Mouse (Mus musculus): ENCODE measurements around the gene Iqub.

The Iqub gene

DNA sequence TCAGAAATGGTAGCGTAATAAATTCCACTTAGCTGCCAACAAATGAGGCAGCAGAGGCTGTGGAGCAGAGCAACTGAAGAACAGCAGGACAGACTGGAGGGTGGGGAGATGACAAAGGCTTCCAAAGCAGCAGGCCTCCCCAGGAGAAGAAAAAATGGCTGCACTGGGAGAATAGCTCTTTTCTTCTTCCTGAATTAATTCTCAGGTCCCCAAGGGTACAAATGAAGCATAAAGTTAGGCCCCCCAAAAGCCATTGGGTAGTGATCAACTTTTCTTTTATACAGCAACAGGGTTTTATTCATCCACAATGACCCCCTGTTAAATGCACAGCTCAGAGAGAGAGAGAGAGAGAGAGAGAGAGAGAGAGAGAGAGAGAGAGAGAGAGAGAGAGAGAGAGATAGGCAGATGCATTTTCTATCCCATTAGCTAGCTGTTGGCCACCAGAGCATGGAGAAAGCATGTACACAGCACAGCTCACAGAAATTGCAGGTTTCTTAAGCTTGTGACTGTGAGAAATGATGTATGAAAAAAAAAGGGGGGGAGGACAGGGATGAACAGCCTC is 44.2 kb downstream of the Iqub start:
- DNase-seq (ENCODE audit: low read depth, low spot score): no peak

DNA sequence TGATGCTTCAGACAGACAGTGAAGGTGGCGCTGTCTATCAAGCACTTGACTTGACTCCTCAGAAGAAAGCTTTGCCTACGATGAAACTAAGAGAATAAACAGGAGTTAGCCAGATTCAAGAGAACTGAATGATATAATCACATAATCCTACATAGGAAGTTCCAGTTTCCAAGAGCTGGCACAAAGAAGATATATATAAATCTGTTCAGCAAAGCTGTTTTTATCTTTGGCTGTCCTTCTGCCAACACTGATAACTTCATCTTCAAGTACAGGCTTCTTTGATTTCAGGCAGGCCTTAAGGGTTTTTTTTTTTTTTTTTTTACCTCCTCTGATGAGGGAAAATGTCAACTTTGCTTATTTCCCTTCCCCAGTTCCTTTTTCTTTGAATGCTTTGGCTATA is 44.7 kb downstream of the Iqub start:
- no peak for DNase-seq (ENCODE audit: low read depth, low spot score)

DNA sequence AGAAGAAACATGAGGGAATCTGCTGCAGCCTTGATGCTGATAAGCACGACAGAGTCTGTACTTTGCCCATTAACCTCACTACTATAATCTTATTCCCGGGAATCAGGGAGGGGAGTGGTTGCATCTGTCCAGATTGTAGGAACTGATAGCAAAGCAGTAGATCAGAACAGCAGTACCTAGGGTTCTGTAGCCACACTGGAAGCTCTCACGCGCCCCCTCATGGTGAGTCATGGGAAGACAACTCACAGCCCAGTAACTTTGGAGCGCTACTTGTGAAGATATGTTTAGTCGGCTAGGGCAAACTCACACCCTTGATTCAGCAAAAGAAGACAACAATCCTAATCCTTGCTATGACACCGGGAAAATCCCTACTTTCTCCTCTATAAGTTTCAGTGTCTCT is 58.8 kb downstream of the Iqub start:
- DNase-seq (ENCODE audit: low read depth, low spot score): peak; percentile 22

DNA sequence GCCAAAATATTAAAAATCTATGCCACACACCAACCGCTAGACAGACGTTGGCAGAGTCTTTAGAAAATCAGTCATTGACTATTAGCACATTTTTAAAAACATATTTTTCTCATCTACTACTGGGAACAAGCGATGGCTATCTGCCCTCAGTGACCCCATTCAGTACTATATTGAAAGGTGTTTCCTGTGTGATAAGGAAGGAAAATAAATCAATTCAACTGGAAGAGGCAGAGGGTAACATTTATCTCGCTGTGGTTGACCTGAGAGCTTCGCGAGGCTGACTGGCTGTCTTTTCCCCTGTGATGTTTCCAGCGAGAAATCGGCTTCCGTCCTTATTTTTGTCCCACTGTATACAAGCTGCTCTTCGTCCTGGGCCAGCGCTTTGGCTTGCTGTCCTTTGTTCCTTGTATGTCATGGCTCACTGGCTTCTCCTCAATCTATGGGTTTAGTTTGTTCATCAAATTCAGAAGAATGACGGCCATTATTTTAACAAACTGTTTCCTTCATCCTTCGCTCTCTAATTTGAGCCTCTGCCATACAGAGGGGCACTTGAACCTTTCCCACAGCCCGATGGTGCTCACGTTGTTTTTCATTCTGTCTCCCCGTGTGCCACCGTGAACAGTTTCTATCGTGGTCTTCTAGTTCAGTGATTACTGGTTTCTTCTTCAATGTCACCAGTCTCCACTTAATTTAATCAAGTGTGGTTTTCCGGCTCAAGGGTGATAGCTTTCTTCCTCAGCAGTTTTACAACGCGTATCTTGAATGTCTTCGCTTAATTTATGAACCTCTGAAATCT is 63.6 kb downstream of the Iqub start:
- DNase-seq (ENCODE audit: low read depth, low spot score): no peak

DNA sequence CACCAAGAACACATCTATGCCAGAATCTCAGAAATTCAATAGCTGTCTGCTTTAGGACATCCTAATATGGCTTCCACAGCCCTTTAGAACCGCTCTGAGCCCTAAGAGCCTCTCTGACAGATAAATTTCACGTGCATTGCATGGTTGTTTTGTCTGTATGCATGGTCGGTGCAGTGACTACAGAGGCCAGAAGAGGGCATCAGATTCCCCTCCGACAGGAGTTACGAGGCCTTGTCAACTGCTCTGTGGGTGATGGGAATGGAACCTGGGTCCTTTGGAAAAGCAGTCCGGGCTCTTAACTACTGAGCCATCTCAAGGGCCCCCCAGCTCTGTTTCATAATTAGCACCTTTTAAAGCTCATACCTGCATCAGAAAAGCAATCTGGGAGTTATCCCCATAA is 64.6 kb downstream of the Iqub start:
- peak; percentile 7 for DNase-seq (ENCODE audit: low read depth, low spot score)

DNA sequence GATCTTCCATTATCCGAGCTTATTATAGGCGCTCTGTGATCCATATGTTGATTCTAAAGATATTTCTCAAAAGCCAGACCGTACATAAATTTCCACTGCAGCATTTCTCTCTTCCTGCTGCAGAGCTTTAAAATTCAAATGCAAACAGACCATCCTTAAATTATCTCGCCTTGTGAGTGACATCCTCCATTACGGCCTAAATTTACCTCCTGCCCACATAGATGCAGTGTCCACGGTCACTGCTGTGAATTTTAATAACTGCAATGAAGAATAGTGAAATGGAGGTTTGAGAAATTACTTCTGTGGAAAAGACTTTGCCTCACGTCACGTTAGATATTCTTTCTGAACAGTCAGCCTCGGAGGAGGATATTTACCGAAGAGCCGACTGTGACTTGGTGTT is 98.8 kb downstream of the Iqub start:
- no peak for DNase-seq (ENCODE audit: low read depth, low spot score)

DNA sequence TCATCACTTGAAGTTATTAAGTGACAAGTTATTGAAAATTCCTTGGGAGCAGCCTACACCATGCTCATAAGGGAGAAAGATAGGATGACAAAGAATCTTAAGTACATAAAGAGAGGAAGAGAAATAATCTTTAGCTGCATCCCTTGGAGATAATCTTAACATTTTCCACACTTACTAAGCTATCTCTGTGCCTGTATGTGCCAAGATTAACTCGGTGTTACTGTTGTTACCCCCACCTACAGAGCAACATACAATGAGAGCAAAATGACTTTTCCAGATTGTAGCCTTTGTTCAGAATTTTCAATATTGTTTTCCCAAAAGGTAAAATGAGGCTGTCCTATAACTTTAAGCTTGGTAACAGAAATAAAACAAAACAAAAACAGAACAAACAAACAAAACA is 99.4 kb downstream of the Iqub start:
- DNase-seq (ENCODE audit: low read depth, low spot score): no peak

DNA sequence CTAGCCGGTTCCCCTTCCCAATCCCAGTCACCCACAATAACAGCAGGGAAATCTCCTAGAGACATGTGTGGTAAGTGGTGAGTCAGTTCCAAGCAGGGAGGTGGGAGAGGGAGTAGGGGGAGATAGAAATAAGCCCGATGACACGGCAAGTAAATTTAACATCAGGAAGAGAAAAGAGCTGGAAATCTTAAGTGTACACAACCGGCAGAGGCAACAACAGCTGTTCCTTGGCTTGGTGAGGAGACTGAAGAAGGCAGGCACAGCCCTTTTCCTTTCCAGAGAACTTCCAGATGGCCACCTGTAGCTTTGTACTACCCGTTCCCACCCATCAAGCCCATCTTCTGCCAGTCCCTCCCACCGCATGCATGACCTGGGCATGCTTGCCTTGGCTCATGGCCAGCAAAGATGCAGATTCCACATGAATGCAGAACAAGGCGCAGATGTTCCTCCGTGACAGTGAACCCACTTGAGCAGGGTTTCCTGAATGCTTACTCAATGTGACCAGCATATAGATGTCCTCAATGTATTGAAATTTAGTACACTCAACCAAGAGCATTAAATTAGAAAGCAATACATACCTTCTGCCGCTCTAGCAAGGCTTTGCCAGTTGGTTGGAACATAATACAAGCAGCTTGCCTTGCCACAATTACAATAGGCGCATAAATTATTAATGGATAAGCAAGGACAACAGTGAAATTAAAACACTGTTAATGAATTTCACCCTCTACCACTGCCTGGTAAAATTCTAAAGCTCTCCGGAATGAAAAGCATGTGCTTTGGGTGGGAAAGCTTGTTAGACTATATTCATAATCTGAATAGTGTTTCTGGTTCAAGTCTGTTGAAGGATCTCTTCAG is 106.1 kb downstream of the Iqub start:
- DNase-seq (ENCODE audit: low read depth, low spot score): no peak

DNA sequence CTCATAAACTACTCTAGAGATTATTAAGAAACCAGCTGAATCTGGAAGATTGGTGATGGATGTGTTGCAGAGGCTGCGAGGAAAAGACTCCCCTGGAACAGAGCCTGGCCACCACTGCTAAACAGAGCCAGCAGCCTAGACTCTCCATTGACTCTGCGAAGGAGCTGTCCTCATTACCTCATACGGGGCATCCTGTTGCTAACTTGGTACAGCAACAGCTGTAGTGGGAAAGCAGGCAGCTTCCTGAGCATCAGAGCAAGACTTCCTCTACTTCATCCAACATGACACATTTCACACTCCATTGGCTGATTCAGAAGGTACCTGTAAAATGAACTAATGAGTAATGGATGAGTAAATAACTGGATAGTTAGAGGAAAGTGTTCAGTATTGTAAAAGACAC is 107.1 kb downstream of the Iqub start:
- DNase-seq (ENCODE audit: low read depth, low spot score): no peak

DNA sequence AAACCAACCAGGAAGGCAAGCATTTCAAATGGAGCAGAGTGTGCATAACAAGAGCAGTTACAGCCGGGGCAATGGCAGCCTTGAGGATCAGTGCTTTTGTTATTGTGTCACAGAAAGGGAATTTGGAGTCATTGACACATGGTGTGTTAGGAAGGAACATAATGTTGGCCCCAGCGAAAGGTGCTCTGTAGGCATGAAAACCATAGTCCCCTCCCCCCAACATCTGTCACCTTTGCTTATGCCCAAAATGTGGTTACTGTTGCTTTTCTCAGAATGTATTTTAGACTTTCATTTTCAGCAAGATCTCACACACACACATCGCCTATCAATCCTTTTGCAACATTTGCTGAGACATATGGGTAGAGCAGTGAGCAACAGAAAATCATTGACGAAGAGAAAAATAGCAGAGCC is 117.6 kb downstream of the Iqub start:
- DNase-seq (ENCODE audit: low read depth, low spot score): no peak
